Mouse (Mus musculus) small intestine, adult 2 months (tissue): ENCODE data around the gene Pth1r.

Experiments used
- CTCF ChIP-seq: fragments of 200-500 bp; IDR thresholded peaks from 2 replicates; pipeline ENCODE4 v1.5.1; 2012; ENCODE audit warnings: low read depth, mild to moderate bottlenecking, control low read depth, inconsistent platforms, low read length, moderate library complexity, mixed read lengths; ENCODE audit not compliant: insufficient replicate concordance, insufficient read length; ENCODE audit errors: extremely low read depth
- POLR2A ChIP-seq: fragments of 200-500 bp; IDR thresholded peaks from 2 replicates; pipeline ENCODE4 v1.6.1; 2012; ENCODE audit warnings: low read depth, mild to moderate bottlenecking, control low read depth, inconsistent platforms, low read length, moderate library complexity

DNA sequence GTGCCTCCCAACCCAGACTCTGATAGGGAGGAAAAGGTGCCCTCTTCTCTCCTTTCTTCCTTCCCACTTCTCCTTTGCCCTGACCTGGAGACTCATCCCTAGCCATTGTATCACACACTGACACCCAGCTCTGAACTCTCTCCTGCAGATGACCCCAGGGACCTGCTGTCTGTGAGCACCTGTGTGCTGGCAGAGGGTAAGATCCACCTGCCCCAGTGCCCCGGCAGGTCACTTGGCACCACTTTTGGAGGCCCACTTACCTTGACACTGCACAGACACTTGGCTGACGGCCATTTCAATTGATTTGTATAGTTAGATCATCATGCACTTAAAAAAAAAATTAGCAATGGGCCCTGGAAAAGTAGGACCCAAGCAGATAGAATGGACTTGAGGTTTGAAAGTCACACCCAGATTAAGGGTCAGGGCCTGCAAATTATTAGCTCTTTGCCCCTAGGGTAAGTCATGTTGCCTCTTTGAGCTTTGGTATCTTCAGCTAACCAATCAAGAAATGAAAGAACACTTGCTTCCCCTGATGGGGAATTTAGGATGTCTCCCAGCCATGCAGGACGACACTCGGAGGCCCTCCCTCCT lies 51.7 kb downstream of the Pth1r start:
- TF ChIP-seq CTCF (no peak), POLR2A (no peak)
